Mouse (Mus musculus) cerebellum, adult 8-10 months (tissue): ENCODE data around the gene Acox2.
"Not testable (repeated sequence)": the region's sequence is repeated elsewhere in the genome, so short reads cannot be mapped to it uniquely, and the experiment has no call there.

Source experiments
- DNase-seq: peaks from one replicate; pipeline ENCODE4 v3.0.0; 2022

Gene Acox2

GRCm38 (mm10) chr14:8259166-8259565 lies at the start of gene Acox2:
Acox2 (minus strand) TSS chr14:8259353.
- DNase-seq, result no peak

GRCm38 (mm10) chr14:8308650-8309049 lies 49.5 kb upstream of the Acox2 start:
- no peak for DNase-seq

DNA sequence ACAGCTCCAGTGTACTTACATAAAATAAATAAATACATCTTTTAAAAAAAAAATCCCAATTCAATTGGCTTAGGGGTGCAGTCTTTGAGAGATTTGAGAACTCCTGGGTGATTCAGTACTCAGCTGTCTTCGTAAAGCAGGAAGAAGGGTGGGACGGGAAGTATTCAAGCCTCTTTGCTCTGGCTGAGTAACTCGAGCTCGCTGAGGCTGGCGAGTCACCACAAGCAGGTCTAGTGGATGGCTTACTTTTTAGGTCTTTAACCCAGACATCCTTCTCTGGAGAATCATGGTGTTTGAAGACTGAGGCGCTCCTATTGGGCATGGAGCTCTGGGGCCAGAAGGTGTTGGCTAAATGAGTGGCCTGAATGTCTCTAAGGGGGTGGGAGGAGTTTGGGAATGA lies 47.7 kb upstream of the Acox2 start:
- DNase-seq, result no peak

- no peak for DNase-seq
These were observed 45.9 kb upstream of the Acox2 start for GRCm38 (mm10) chr14:8305014-8305413.

GRCm38 (mm10) chr14:8304082-8304481 lies 44.9 kb upstream of the Acox2 start:
- no peak for DNase-seq

DNA sequence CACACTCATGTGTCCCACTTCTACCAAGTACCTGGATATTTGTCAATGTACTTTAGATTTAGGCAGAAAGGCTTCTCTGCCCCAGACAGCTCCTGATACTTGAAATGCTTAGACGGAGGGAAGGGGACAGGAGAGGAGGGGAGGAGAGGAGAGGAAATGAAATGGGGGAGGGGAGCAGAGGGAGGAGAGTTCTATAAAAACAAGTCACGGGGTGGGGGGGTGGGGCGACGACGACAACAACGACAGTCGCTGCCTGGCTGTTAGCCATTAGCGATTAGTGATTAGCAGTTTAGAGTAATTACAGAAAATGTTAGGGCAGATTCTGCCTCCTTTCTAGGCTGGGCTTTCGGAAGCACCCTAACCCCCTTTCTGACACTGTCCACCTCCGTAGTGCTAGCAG lies 43.5 kb upstream of the Acox2 start:
- DNase-seq, result no peak

- peak; percentile 65 for DNase-seq
These were observed 41.1 kb upstream of the Acox2 start for GRCm38 (mm10) chr14:8300281-8300680.

GRCm38 (mm10) chr14:8297889-8298293 lies 38.7 kb upstream of the Acox2 start:
- DNase-seq, result no peak

DNA sequence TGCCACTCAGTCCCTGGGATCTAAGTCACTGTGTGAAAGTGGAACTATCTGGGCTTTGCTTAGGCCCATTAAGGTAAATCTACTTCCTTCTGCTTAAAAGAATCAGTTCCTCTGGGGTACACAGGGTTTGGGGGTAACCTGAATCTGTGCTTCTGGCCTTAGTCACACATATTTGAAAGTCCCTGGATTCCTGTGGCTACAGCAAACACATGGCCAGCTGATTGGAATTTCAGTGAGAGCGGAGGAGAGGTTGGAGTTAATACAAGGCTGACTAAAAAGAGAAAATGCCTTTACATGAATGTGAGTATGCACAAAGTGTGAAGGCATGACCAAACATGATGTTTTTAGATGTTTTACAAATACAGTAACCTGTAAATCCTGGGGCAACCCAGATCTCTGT lies 35.1 kb upstream of the Acox2 start:
- no peak for DNase-seq

- not testable (repeated sequence) for DNase-seq
These were observed 27.4 kb upstream of the Acox2 start for GRCm38 (mm10) chr14:8286595-8286994.

- DNase-seq, result no peak
These were observed 24.6 kb upstream of the Acox2 start for GRCm38 (mm10) chr14:8283784-8284183.

DNA sequence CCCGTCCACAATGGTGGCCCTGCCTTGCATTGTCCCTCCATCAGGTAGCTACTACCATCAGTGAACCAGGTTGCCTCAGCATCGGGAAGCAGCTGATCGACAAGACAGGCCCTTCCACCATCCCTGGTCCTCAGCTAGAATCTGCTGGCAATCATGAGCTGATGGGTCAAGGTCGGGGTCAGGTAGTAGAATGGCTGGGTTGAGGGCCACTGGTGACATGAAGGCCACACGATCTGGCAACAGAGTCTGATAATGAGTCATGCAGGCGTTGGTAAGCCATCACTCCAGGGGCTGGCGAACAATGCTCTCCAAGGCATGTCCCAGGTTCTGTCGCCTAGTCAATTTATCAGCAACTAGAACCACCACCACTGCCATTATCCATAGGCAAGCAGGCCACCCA lies 12.1 kb upstream of the Acox2 start:
- DNase-seq, result not testable (repeated sequence)

- no peak for DNase-seq
These were observed 5.2 kb upstream of the Acox2 start for GRCm38 (mm10) chr14:8264378-8264777.

- DNase-seq, result no peak
These were observed 3.1 kb upstream of the Acox2 start for GRCm38 (mm10) chr14:8262242-8262641.

DNA sequence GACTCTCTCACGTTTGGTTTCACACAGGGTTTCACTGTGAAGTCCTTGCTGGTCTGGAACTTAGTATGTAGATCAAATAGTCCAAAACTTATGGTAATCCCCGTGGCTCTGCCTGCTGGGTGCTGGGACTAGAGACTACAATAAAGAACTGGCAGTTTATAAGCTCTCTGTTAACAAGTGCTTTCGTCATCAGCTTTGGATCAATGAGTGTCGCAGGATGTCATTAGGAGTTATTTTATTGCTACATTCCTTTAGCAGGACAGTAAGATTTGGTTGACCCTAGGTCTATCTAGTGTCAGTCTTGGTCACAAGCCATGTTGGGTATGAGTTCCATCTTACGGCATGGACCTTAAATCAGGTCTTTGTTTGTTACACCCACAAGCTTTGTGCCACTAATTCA lies 1.1 kb upstream of the Acox2 start:
- no peak for DNase-seq

DNA sequence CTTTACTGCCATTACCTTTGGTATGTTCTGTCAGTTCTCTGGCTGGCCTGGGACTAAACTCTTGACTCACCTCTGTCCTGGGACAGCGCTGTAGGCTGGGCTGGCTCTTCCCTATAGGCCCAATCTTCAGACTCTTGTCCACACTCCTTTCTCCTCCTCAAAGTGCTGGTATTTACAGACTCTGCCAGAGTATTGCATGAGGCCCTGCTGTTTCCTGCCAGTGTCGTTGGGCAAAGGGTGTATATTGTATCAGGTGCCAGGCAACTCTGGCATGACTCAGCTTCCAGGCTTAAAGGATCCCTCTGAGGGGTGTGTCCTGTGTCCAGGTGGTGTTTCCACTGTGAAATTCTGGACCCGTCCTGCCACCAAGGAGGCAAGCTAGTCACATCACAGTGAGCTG lies 401 bp downstream of the Acox2 start:
- DNase-seq, result no peak

- no peak for DNase-seq
These were observed 872 bp downstream of the Acox2 start for GRCm38 (mm10) chr14:8258335-8258627.

- no peak for DNase-seq
These were observed 1.4 kb downstream of the Acox2 start for GRCm38 (mm10) chr14:8257521-8258334.

- no peak for DNase-seq
These were observed 2.3 kb downstream of the Acox2 start for GRCm38 (mm10) chr14:8256881-8257280.

DNA sequence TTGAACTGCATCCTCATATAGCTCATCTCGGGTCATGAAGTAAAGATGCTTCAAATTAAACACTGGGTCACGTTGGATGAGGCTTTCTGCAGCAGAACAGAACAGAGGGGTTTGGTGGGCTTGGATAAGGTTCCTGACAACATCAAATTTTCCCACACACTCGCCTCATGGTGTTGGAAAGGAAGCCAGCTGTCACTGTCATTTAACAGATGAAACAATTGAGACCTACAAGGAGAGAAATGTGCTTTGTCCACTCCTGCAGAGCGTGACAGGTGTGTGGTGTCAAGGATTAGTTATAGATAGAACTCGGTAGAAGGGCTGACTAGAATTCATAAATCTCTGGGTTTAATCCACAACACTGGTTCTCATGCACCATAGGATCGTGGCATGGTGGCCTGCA lies 3.1 kb downstream of the Acox2 start:
- no peak for DNase-seq

GRCm38 (mm10) chr14:8255076-8255729 lies 4.0 kb downstream of the Acox2 start:
- DNase-seq, result peak; percentile 36

DNA sequence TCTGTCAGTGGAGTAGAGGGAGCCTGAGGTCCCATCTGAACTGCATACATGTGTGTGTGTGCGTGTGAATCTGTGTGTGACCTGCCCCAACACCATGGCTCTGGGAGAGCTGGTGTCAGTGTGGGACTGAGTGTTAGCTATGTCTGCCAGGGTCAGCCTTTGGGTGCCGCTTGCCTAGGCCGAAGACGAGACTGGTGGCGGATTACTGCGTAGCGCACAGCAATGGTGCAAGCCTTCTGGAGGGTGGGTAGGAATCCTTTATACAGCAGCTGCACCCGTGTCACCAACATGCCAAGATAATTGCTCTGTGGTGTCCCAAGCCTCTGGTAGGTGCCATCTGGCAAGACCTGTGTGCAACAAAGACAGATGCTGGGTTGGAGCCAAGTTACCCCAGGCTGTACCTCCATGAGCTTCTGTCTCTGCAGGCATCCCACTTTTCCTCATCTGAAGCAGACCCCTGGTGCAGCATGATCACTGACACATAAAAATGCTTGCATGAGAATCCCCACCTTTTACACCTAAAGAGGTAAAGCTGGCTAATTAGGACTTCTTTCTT lies 7.7 kb downstream of the Acox2 start:
- DNase-seq, result no peak

- DNase-seq, result no peak
These were observed 8.8 kb downstream of the Acox2 start for GRCm38 (mm10) chr14:8250141-8250871.

DNA sequence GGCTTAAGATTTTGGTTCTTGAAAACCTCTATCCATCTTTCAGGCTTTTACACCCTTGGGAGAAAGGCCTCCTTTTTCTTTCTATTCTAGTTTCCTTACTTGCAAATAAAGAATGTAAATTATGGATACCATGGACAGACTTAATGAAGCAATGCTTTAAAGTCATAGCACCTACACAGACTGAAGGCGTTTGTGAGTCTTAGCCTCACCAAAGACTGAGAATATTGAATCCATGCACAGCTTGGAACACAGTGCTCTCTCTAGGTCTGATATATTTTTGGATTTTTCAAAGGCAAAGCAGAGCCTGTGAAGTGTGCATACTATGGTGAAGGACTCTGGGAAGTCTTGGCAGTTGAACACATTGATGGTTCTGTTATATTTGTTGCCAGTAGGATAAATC lies 9.9 kb downstream of the Acox2 start:
- DNase-seq, result no peak
